Mouse (Mus musculus) erythroblast, adult 5-6 weeks (primary cell): ENCODE measurements around the gene Gm13275. TPM values are rescaled to one million over a fixed set of nuclear protein-coding genes. Genes with fewer than 3 reads are reported as not detected.
"Not testable (repeated sequence)": the region's sequence is repeated elsewhere in the genome, so short reads cannot be mapped to it uniquely, and the experiment has no call there.

Source experiments
- ATAC-seq: replicated peaks from 2 replicates; pipeline ENCODE4 v1.8.0; 2016; ENCODE audit warnings: moderate number of reproducible peaks, mild to moderate bottlenecking, moderate TSS enrichment, inconsistent platforms; ENCODE audit not compliant: poor library complexity, low FRiP score, severe bottlenecking
- total RNA-seq, 2 experiments: library from RNA; stranded (forward) in 1 of 2; stranded (reverse) in 1 of 2; fragments of 150-400 nt in 1 of 2; fragments of 200-764, 138-1000 nt in 1 of 2; gene quantifications; 2 replicates each; pipeline versions ENCODE4 v1.2.3 to v1.2.4; 2015 to 2017; ENCODE audit warnings: low replicate concordance in 2 of 2

Gene Gm13275
- total RNA-seq (2015; ENCODE audit: low replicate concordance) (not detected in 2 replicates), total RNA-seq (2017; ENCODE audit: low replicate concordance) (not detected in 2 replicates)

DNA sequence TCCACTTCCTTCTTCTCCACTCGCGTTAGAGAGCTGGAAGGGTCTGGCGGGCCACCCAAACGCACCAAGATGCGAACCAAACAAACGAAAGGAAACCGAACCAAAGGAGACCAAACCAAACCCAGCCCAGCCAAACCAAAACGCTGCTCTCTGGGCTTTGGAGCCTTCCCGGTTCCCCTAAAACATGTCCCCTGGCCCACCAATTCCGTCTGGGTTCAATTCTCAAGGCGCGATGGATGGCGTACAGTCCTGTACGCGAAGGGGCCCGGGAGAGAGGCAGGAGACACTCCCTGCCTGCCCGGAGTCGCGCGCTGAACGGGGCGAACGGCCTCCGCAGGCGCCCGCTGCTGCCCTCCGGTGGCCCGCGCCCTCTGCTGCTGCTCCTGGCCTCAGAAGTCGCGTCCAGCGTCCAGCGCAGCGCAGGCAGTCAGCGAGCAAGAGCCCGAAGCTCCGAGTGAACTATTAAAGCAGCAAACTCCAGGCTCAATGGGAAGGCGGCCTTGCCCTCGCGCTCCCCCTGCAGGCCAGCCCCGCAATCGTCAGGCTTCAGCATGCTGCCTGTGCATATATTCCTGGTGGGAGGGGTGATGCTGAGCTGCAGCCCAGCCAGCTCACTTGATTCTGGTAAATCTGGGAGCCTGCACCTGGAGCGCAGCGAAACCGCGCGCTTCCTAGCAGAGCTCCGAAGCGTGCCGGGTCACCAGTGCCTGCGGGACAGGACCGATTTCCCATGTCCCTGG, at the start of gene Gm13275:
TSS of gene Gm13275 (plus strand) at position 552 of the 740 bp plus-strand sequence.
- not testable (repeated sequence) for ATAC-seq

DNA sequence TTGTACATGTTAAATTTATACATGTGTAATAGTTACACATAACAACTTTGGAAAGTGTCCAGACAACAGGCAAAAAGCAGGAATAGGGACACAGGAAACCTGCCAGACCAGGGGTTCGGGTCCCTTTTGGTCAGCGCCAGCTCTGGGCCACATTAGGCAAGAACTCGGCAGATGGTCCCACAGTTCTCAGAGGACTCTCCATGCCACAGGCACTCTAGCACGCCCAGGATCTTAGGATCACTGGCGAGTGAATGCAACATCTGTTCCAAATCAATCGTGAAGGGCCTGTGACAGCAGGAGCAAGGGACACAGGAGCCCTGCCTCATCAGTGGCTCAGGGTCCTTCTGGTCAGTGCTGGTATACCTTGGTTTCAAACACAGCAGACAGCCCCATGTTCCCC, 44.4 kb upstream of the Gm13275 start:
- no peak for ATAC-seq

DNA sequence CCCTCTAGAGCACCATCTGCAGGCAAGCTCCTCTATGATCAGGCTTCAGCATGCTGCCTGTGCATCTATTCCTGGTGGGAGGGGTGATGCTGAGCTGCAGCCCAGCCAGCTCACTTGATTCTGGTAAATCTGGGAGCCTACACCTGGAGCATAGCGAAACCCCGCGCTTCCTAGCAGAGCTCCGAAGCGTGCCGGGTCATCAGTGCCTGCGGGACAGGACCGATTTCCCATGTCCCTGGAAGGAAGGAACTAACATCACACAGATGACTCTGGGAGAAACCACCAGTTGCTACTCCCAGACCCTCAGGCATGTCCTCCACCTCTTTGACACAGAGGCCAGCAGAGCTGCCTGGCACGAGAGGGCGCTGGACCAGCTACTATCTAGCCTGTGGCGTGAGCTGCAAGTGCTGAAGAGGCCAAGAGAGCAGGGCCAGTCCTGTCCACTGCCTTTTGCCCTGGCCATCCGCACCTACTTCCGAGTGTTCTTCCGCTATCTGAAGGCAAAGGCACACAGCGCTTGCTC, 39.4 kb upstream of the Gm13275 start, which contains the start of gene Gm13271:
TSS of gene Gm13271 (plus strand) at position 51 of the 523 bp plus-strand sequence.
- not testable (repeated sequence) for ATAC-seq

DNA sequence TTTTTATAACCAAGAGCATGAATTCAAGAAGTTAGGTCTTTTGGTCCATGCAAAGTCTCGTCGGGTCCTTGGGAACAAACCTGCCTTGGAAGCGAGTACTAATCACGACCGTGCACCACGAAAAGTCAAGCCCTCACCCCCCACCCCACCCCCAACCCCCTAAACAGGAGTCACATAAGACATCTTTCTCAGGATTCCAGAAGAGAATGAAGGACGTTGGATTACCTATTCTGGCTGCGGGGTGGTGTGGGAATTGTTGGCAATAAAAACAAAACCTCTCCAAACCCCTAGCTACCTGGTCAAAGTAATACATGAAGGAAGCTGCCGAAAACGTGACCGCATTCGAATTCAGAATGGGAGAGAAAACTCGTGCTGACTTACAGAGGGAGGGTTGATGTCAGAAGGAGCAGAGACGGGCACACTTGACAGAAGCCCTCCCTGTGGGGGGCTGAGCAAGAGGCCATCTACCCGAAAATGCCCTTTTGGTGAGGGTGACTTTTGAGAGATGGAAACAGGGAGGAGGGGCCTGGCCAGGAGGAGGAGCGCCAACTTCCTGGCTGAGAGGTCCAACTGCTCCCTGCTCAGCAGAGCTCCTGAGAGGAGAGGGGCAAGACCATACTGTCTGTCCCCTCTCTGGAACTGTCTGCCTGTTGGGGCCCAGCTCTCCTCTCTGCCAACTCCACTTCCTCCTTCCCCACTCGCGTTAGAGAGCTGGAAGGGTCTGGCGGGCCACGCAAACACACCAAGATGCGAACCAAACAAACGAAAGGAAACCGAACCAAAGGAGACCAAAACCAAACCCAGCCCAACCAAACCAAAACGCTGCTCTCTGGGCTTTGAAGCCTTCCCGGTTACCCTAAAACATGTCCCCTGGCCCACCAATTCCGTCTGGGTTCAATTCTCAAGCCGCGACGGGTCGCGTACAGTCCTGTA, 37.4 kb upstream of the Gm13275 start:
- ATAC-seq: not testable (repeated sequence)

DNA sequence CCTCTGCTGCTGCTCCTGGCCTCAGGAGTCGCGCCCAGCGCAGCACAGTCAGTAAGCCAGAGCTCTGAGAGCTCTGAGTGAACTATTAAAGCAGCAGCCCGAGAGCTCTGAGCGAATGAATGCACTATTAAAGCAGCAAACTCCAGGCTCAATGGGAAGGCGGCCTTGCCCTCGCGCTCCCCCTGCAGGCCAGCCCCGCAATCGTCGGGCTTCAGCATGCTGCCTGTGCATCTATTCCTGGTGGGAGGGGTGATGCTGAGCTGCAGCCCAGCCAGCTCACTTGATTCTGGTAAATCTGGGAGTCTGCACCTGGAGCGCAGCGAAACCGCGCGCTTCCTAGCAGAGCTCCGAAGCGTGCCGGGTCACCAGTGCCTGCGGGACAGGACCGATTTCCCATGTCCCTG, 36.7 kb upstream of the Gm13275 start:
- ATAC-seq: peak; percentile 97

DNA sequence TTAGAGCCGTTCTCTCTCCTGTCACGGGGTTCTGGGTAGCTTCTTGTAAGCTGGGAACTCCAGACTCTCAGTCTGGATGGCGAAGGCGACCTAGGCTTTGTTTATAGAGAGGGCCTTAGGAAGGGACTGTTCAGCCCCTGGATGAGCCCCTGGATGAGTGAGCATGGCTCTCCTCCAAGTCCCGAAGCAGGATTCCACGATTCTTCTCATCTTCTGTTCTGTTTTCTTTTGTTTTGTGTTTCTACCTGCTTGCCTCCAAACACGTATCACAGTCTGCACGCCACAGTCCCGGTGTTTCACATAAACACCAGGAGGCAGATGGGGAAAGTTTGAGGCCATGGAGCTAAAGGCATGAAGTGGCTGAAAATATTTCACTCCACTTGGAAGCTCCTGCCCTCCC, 35.5 kb upstream of the Gm13275 start:
- ATAC-seq: not testable (repeated sequence)

DNA sequence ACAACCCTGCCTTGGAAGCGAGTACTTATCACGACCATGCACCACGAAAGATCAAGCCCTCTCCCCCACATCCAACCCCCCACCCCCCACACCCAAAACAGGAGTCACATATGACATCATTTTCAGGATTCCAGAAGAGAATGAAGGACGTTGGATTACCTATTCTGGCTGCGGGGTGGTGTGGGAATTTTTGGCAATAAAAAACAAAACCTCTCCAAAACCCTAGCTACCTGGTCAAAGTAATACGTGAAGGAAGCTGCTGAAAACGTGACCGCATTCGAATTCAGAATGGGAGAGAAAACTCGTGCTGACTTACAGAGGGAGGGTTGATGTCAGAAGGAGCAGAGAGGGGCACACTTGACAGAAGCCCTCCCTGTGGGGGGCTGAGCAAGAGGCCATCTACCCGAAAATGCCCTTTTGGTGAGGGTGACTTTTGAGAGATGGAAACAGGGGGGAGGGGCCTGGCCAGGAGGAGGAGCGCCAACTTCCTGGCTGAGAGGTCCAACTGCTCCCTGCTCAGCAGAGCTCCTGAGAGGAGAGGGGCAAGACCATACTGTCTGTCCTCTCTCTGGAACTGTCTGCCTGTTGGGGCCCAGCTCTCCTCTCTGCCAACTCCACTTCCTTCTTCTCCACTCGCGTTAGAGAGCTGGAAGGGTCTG, 34.5 kb upstream of the Gm13275 start, which contains the start of gene Gm13283:
TSS of gene Gm13283 (plus strand) at position 510 of the 659 bp plus-strand sequence.
- not testable (repeated sequence) for ATAC-seq

DNA sequence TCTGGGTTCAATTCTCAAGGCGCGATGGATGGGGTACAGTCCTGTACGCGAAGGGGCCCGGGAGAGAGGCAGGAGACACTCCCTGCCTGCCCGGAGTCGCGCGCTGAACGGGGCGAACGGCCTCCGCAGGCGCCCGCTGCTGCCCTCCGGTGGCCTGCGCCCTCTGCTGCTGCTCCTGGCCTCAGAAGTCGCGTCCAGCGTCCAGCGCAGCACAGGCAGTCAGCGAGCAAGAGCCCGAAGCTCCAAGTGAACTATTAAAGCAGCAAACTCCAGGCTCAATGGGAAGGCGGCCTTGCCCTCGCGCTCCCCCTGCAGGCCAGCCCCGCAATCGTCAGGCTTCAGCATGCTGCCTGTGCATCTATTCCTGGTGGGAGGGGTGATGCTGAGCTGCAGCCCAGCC, 33.9 kb upstream of the Gm13275 start:
- ATAC-seq: not testable (repeated sequence)

DNA sequence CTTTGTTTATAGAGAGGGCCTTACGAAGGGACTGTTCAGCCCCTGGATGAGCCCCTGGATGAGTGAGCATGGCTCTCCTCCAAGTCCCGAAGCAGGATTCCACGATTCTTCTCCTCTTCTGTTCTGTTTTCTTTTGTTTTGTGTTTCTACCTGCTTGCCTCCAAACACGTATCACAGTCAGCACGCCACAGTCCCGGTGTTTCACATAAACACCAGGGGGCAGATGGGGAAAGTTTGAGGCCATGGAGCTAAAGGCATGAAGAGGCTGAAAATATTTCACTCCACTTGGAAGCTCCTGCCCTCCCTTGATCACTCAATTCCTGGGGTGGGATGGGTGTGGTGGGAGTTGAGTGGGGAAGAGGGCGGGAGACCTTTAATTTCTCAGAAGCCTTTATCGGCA, 32.5 kb upstream of the Gm13275 start:
- ATAC-seq: not testable (repeated sequence)

DNA sequence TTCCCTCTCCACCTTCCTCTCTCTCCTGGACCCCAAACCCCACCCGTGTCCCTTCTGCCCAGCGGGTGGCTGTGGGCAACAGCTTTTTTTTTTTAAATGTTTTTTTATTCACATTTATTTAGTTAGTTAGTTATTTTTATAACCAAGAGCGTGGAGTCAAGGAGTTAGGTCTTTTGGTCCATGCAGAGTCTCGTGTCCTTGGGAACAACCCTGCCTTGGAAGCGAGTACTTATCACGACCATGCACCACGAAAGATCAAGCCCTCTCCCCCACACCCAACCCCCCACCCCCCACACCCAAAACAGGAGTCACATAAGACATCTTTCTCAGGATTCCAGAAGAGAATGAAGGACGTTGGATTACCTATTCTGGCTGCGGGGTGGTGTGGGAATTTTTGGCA, 31.9 kb upstream of the Gm13275 start:
- not testable (repeated sequence) for ATAC-seq

DNA sequence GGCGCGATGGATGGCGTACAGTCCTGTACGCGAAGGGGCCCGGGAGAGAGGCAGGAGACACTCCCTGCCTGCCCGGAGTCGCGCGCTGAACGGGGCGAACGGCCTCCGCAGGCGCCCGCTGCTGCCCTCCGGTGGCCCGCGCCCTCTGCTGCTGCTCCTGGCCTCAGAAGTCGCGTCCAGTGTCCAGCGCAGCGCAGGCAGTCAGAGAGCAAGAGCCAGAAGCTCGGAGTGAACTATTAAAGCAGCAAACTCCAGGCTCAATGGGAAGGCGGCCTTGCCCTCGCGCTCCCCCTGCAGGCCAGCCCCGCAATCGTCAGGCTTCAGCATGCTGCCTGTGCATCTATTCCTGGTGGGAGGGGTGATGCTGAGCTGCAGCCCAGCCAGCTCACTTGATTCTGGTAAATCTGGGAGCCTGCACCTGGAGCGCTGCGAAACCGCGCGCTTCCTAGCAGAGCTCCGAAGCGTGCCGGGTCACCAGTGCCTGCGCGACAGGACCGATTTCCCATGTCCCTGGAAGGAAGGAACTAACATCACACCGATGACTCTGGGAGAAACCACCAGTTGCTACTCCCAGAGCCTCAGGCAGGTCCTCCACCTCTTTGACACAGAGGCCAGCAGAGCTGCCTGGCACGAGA, 30.8 kb upstream of the Gm13275 start:
- not testable (repeated sequence) for ATAC-seq

DNA sequence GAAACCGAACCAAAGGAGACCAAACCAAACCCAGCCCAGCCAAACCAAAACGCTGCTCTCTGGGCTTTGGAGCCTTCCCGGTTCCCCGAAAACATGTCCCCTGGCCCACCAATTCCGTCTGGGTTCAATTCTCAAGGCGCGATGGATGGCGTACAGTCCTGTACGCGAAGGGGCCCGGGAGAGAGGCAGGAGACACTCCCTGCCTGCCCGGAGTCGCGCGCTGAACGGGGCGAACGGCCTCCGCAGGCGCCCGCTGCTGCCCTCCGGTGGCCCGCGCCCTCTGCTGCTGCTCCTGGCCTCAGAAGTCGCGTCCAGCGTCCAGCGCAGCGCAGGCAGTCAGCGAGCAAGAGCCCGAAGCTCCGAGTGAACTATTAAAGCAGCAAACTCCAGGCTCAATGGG, 20.8 kb upstream of the Gm13275 start, which contains the start of gene Gm13290:
TSS of gene Gm13290 (plus strand) at position 301 of the 400 bp plus-strand sequence.
- ATAC-seq: not testable (repeated sequence)

DNA sequence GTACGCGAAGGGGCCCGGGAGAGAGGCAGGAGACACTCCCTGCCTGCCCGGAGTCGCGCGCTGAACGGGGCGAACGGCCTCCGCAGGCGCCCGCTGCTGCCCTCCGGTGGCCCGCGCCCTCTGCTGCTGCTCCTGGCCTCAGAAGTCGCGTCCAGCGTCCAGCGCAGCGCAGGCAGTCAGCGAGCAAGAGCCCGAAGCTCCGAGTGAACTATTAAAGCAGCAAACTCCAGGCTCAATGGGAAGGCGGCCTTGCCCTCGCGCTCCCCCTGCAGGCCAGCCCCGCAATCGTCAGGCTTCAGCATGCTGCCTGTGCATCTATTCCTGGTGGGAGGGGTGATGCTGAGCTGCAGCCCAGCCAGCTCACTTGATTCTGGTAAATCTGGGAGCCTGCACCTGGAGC, 17.7 kb upstream of the Gm13275 start, which contains the start of gene Gm13289:
TSS of gene Gm13289 (plus strand) at position 301 of the 400 bp plus-strand sequence.
- not testable (repeated sequence) for ATAC-seq

DNA sequence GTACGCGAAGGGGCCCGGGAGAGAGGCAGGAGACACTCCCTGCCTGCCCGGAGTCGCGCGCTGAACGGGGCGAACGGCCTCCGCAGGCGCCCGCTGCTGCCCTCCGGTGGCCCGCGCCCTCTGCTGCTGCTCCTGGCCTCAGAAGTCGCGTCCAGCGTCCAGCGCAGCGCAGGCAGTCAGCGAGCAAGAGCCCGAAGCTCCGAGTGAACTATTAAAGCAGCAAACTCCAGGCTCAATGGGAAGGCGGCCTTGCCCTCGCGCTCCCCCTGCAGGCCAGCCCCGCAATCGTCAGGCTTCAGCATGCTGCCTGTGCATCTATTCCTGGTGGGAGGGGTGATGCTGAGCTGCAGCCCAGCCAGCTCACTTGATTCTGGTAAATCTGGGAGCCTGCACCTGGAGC, 14.7 kb upstream of the Gm13275 start, which contains the start of gene Gm13272:
TSS of gene Gm13272 (plus strand) at position 301 of the 400 bp plus-strand sequence.
- not testable (repeated sequence) for ATAC-seq

DNA sequence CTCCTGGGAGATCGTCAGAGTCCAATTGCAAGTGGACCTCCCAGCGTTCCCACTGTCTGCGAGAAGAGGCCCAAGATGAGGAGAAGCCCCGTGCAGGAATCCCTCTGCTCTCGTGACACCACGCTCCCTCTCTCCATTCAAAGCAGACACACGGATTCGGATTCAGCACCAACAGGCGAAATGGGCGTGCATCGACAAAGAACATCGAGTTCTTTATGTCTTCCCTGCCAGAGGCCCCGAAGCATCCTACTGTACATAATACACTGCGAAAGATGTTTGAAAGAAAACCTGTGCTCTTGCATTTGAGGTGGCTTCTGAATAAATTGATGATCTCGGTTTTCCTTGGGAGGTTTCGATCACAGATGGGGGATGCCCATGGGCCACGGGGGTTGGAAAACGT, 14.0 kb upstream of the Gm13275 start:
- ATAC-seq: not testable (repeated sequence)

DNA sequence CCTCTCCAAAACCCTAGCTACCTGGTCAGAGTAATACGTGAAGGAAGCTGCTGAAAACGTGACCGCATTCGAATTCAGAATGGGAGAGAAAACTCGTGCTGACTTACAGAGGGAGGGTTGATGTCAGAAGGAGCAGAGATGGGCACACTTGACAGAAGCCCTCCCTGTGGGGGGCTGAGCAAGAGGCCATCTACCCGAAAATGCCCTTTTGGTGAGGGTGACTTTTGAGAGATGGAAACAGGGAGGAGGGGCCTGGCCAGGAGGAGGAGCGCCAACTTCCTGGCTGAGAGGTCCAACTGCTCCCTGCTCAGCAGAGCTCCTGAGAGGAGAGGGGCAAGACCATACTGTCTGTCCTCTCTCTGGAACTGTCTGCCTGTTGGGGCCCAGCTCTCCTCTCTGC, 12.5 kb upstream of the Gm13275 start, which contains the start of gene Ifnz:
TSS of gene Ifnz (plus strand) at position 301 of the 400 bp plus-strand sequence.
- not testable (repeated sequence) for ATAC-seq

DNA sequence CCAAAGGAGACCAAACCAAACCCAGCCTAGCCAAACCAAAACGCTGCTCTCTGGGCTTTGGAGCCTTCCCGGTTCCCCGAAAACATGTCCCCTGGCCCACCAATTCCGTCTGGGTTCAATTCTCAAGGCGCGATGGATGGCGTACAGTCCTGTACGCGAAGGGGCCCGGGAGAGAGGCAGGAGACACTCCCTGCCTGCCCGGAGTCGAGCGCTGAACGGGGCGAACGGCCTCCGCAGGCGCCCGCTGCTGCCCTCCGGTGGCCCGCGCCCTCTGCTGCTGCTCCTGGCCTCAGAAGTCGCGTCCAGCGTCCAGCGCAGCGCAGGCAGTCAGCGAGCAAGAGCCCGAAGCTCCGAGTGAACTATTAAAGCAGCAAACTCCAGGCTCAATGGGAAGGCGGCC, 12.0 kb upstream of the Gm13275 start:
- ATAC-seq: not testable (repeated sequence)

DNA sequence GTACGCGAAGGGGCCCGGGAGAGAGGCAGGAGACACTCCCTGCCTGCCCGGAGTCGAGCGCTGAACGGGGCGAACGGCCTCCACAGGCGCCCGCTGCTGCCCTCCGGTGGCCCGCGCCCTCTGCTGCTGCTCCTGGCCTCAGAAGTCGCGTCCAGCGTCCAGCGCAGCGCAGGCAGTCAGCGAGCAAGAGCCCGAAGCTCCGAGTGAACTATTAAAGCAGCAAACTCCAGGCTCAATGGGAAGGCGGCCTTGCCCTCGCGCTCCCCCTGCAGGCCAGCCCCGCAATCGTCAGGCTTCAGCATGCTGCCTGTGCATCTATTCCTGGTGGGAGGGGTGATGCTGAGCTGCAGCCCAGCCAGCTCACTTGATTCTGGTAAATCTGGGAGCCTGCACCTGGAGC, 8.9 kb upstream of the Gm13275 start, which contains the start of gene Gm13276:
TSS of gene Gm13276 (plus strand) at position 301 of the 400 bp plus-strand sequence.
- ATAC-seq: not testable (repeated sequence)

DNA sequence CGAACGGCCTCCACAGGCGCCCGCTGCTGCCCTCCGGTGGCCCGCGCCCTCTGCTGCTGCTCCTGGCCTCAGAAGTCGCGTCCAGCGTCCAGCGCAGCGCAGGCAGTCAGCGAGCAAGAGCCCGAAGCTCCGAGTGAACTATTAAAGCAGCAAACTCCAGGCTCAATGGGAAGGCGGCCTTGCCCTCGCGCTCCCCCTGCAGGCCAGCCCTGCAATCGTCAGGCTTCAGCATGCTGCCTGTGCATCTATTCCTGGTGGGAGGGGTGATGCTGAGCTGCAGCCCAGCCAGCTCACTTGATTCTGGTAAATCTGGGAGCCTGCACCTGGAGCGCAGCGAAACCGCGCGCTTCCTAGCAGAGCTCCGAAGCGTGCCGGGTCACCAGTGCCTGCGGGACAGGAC, 5.9 kb upstream of the Gm13275 start, which contains the start of gene Gm13277:
TSS of gene Gm13277 (plus strand) at position 231 of the 400 bp plus-strand sequence.
- ATAC-seq: not testable (repeated sequence)
